ENCODE assay signal across 8 mouse cellular contexts in genomic region chr11:60114296-60115023, GRCm38 (mm10). TPM values are rescaled to one million over a fixed set of nuclear protein-coding genes. Genes with fewer than 3 reads are reported as not detected.
DNase-seq lines count a peak whose midpoint lies in the region; ATAC-seq and TF ChIP-seq lines count a peak whose summit lies in the region.

No protein-coding gene starts in this region.

- H3K9me3 ChIP-seq in embryonic facial prominence, embryonic 12.5 days = no peaks in the 10 kb centered on the region
- no peaks in the 10 kb centered on the region for H3K9me3 ChIP-seq in heart, postnatal 0 days (replicated peaks; ENCODE audit: control insufficient read depth, low read length)

- ATAC-seq in embryonic facial prominence, embryonic 12.5 days (ENCODE audit: insufficient number of reproducible peaks, insufficient read depth, low FRiP score, low TSS enrichment) = peak; percentile 11
- ATAC-seq in heart, postnatal 0 days (ENCODE audit: insufficient read depth, low read depth) = peak; percentile 15

- peak overlapping the region; percentile 58 for H3K4me2 ChIP-seq in embryonic facial prominence, embryonic 12.5 days (replicated peaks)
- H3K4me2 ChIP-seq in heart, postnatal 0 days (ENCODE audit: low read depth, low read length) = peak overlapping the region; percentile 67

- H3K4me1 ChIP-seq in embryonic facial prominence, embryonic 12.5 days = peaks cover 65% of the 10 kb centered on the region
- peaks cover 73% of the 10 kb centered on the region for H3K4me1 ChIP-seq in heart, postnatal 0 days (ENCODE audit: control insufficient read depth, insufficient read depth)

- H3K27ac ChIP-seq in embryonic facial prominence, embryonic 12.5 days = peak overlapping the region; percentile 92
- H3K27ac ChIP-seq in heart, postnatal 0 days (ENCODE audit: low read depth) = peak overlapping the region; percentile 98

- DNase-seq in A20 (ENCODE audit: low read depth, low spot score) = peak; percentile 67
- peak; percentile 85 for DNase-seq in Muller cell, postnatal 12 days (ENCODE audit: inconsistent ontology term)
- peak; percentile 43 for DNase-seq in heart, postnatal 0 days (ENCODE audit: low spot score)
- DNase-seq in kidney, postnatal 14 days = peak; percentile 52
- peak; percentile 60 to 69 for DNase-seq in lung, postnatal 4 days
- peak; percentile 62 for DNase-seq in retina, embryonic 14.5 days (ENCODE audit: low spot score)
- DNase-seq in urinary bladder, postnatal 14 days (ENCODE audit: low spot score) = peak; percentile 65

- peak overlapping the region; percentile 42 for H3K4me3 ChIP-seq in embryonic facial prominence, embryonic 12.5 days
- H3K4me3 ChIP-seq in heart, postnatal 0 days (ENCODE audit: low read depth, low read length) = peak overlapping the region; percentile 42

- no peaks in the 10 kb centered on the region for H3K27me3 ChIP-seq in embryonic facial prominence, embryonic 12.5 days
- H3K27me3 ChIP-seq in heart, postnatal 0 days (ENCODE audit: control insufficient read depth, insufficient read depth, low read length) = no peaks in the 10 kb centered on the region

- peak overlapping the region; percentile 53 for H3K9ac ChIP-seq in embryonic facial prominence, embryonic 12.5 days
- peak overlapping the region; percentile 63 for H3K9ac ChIP-seq in heart, postnatal 0 days (replicated peaks; ENCODE audit: low read depth, low read length)

- no peak for TF ChIP-seq EP300 in heart, postnatal 0 days (IDR thresholded peaks at IDR 0.05; ENCODE audit: low read depth)

- WGBS in embryonic facial prominence, embryonic 12.5 days = 2% methylated on average over 21 of the region's 21 CpGs
- WGBS in heart, postnatal 0 days = 3% methylated on average over 20 of the region's 21 CpGs

- no peaks in the 10 kb centered on the region for H3K36me3 ChIP-seq in embryonic facial prominence, embryonic 12.5 days
- no peaks in the 10 kb centered on the region for H3K36me3 ChIP-seq in heart, postnatal 0 days (replicated peaks; ENCODE audit: control insufficient read depth, insufficient read depth, low read length)

- no peak for TF ChIP-seq CTCF in heart, postnatal 0 days (IDR thresholded peaks at IDR 0.05; ENCODE audit: low read depth)

RNA-seq across cellular contexts. Expression of gene Rai1, which starts 9.6 kb away (rescaled TPM):
- polyA plus RNA-seq in embryonic facial prominence, embryonic 12.5 days (2016; fragmentation: Nextera tagmentation; extraction: Ambion mirVana) = 35.6 and 36.4 TPM in 2 replicates
- 22.5 and 28.1 TPM in 2 replicates for total RNA-seq in heart, postnatal 0 days (2014; rRNA removed; ENCODE audit: low replicate concordance)
- polyA plus RNA-seq in heart, postnatal 0 days (2015; fragmentation: Nextera tagmentation; extraction: Ambion mirVana) = 9.1 and 10.2 TPM in 2 replicates

Comparison
In these comparisons a context has a peak if more than half of its experiments do, and no peak if none do; other contexts are left out.
1. Peak in every context shown above with its lines: DNase-seq, ATAC-seq, H3K4me3 ChIP-seq and H3K27ac ChIP-seq.